Mouse (Mus musculus): ENCODE results near the gene Pcp4l1.

GRCm38 (mm10) chr1:171213801-171214496, 17.9 kb upstream of the Pcp4l1 start, which contains the start of gene Nr1i3:
- TF ChIP-seq CTCF (IDR thresholded peaks at IDR 0.05; ENCODE audit: insufficient read depth, low read depth, low read length) (no peak), POLR2A (IDR thresholded peaks at IDR 0.05; ENCODE audit: insufficient read depth, low read depth, low read length) (no peak)

Measured in olfactory bulb, adult 2 months (tissue).